Mouse (Mus musculus): Measurements from ENCODE around the gene Nps.

DNA sequence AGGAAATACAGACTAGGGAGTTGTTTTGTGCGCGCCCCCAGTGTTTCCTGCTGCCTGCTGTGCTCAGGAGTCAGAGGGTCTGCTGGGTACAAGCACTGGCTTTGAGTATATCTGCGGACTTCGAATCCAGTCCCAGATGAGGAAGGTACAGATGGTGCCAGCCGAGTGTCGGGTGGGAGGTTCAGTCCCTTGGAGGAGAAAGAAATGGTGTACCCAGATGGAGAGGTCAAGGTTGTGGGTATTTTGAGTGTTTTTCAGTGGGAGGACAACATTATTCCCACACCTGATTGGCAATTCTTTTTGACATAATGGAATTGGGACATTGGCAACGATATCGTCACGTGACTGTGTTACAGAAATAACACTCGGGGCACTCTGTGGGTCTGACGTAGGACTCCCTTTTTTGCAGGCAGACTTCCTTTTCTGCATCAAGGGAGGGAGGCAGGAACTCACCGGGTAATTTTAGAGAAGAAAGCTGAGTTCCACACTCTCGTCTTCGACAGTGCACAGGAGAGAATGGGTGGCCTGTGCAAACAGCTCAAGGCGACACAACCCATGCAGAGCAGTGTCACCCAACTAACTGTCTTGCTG, 33.2 kb downstream of the Nps start:
- TF ChIP-seq POLR2A (IDR thresholded peaks at IDR 0.05; ENCODE audit: control insufficient read depth in 1 of 2, insufficient read depth in 1 of 2, low read depth in 1 of 2, low read length in 2 of 2, poor library complexity in 1 of 2) (no peak), CTCF (IDR thresholded peaks at IDR 0.05 in 2 of 3, conservative IDR thresholded peaks at IDR 0.05 in 1 of 3; ENCODE audit: control insufficient read depth in 1 of 3, insufficient read depth in 1 of 3, low read depth in 2 of 3, low read length in 3 of 3, poor library complexity in 1 of 3, severe bottlenecking in 1 of 3) (no peak), USF1 (IDR thresholded peaks at IDR 0.05; ENCODE audit: low read depth, low read length) (no peak)
